Mouse (Mus musculus): ENCODE data around the gene Lrrc66. TPM values are rescaled to one million over a fixed set of nuclear protein-coding genes. Genes with fewer than 3 reads are reported as not detected.

The Lrrc66 gene
- polyA plus RNA-seq, 1 experiment, result 8.0 TPM

GRCm38 (mm10) chr5:73566892-73567291 is 65.4 kb downstream of the Lrrc66 start:
- no peaks in the 10 kb centered on the region for H3K27me3 ChIP-seq (replicated peaks; ENCODE audit: control insufficient read depth, insufficient read depth, low read length)
- no peak for DNase-seq
- no peak overlapping the region for H3K4me3 ChIP-seq (ENCODE audit: insufficient read depth, low read depth, low read length)
- TF ChIP-seq POLR2A (IDR thresholded peaks at IDR 0.05; ENCODE audit: low read depth, low read length) (no peak), CTCF (conservative IDR thresholded peaks at IDR 0.05; ENCODE audit: insufficient read depth, insufficient read length, low read depth, low read length) (no peak)
- H3K27ac ChIP-seq (ENCODE audit: insufficient read depth, low read depth, low read length), result no peak overlapping the region
- H3K36me3 ChIP-seq (ENCODE audit: control insufficient read depth, insufficient read depth, low read length), result no peaks in the 10 kb centered on the region
- H3K4me1 ChIP-seq (ENCODE audit: control insufficient read depth, insufficient read depth, low read length), result no peaks in the 10 kb centered on the region
- 72% methylated on average over 4 of the region's 4 CpGs for WGBS

- no peak for TF ChIP-seq CTCF (conservative IDR thresholded peaks at IDR 0.05; ENCODE audit: insufficient read depth, insufficient read length, low read depth, low read length)
- no peak for TF ChIP-seq POLR2A (IDR thresholded peaks at IDR 0.05; ENCODE audit: low read depth, low read length)
- DNase-seq, result no peak
- H3K27me3 ChIP-seq (replicated peaks; ENCODE audit: control insufficient read depth, insufficient read depth, low read length), result no peaks in the 10 kb centered on the region
- WGBS, result 69% methylated on average over 5 of the region's 5 CpGs
- no peaks in the 10 kb centered on the region for H3K36me3 ChIP-seq (ENCODE audit: control insufficient read depth, insufficient read depth, low read length)
- no peaks in the 10 kb centered on the region for H3K4me1 ChIP-seq (ENCODE audit: control insufficient read depth, insufficient read depth, low read length)
- no peak overlapping the region for H3K27ac ChIP-seq (ENCODE audit: insufficient read depth, low read depth, low read length)
- H3K4me3 ChIP-seq (ENCODE audit: insufficient read depth, low read depth, low read length), result no peak overlapping the region
These were observed 66.2 kb downstream of the Lrrc66 start for GRCm38 (mm10) chr5:73566119-73566518.

GRCm38 (mm10) chr5:73564038-73564437 is 68.3 kb downstream of the Lrrc66 start:
- H3K4me3 ChIP-seq (ENCODE audit: insufficient read depth, low read depth, low read length), result no peak overlapping the region
- DNase-seq, result no peak

GRCm38 (mm10) chr5:73558756-73559155 is 73.6 kb downstream of the Lrrc66 start:
- H3K4me1 ChIP-seq (ENCODE audit: control insufficient read depth, insufficient read depth, low read length), result no peaks in the 10 kb centered on the region
- TF ChIP-seq POLR2A (IDR thresholded peaks at IDR 0.05; ENCODE audit: low read depth, low read length) (no peak), CTCF (conservative IDR thresholded peaks at IDR 0.05; ENCODE audit: insufficient read depth, insufficient read length, low read depth, low read length) (no peak)
- no peak overlapping the region for H3K4me3 ChIP-seq (ENCODE audit: insufficient read depth, low read depth, low read length)
- WGBS, result 92% methylated on average over 6 of the region's 6 CpGs
- no peaks in the 10 kb centered on the region for H3K27me3 ChIP-seq (replicated peaks; ENCODE audit: control insufficient read depth, insufficient read depth, low read length)
- H3K36me3 ChIP-seq (ENCODE audit: control insufficient read depth, insufficient read depth, low read length), result no peaks in the 10 kb centered on the region; the same call in none of the 2 replicates
- H3K27ac ChIP-seq (ENCODE audit: insufficient read depth, low read depth, low read length), result no peak overlapping the region
- DNase-seq, result no peak

More at GRCm38 (mm10) chr5:73564038-73564437, 68.3 kb downstream of the Lrrc66 start:
- TF ChIP-seq POLR2A (IDR thresholded peaks at IDR 0.05; ENCODE audit: low read depth, low read length), result no peak
- no peak for TF ChIP-seq CTCF (conservative IDR thresholded peaks at IDR 0.05; ENCODE audit: insufficient read depth, insufficient read length, low read depth, low read length)
- no peaks in the 10 kb centered on the region for H3K4me1 ChIP-seq (ENCODE audit: control insufficient read depth, insufficient read depth, low read length)
- no peaks in the 10 kb centered on the region for H3K27me3 ChIP-seq (replicated peaks; ENCODE audit: control insufficient read depth, insufficient read depth, low read length)
- 94% methylated on average over 6 of the region's 6 CpGs for WGBS
- no peak overlapping the region for H3K27ac ChIP-seq (ENCODE audit: insufficient read depth, low read depth, low read length)
- H3K36me3 ChIP-seq (ENCODE audit: control insufficient read depth, insufficient read depth, low read length), result no peaks in the 10 kb centered on the region; the same call in 1 of the 2 replicates

- Histone ChIP-seq H3K27ac (ENCODE audit: insufficient read depth, low read depth, low read length) (no peak overlapping the region), H3K36me3 (ENCODE audit: control insufficient read depth, insufficient read depth, low read length) (no peaks in the 10 kb centered on the region; the same call in none of the 2 replicates), H3K27me3 (replicated peaks; ENCODE audit: control insufficient read depth, insufficient read depth, low read length) (no peaks in the 10 kb centered on the region), H3K4me1 (ENCODE audit: control insufficient read depth, insufficient read depth, low read length) (no peaks in the 10 kb centered on the region), H3K4me3 (ENCODE audit: insufficient read depth, low read depth, low read length) (no peak overlapping the region)
- WGBS, result 73% methylated on average over 12 of the region's 12 CpGs
- no peak for DNase-seq
- no peak for TF ChIP-seq POLR2A (IDR thresholded peaks at IDR 0.05; ENCODE audit: low read depth, low read length)
- no peak for TF ChIP-seq CTCF (conservative IDR thresholded peaks at IDR 0.05; ENCODE audit: insufficient read depth, insufficient read length, low read depth, low read length)
These were observed 75.4 kb downstream of the Lrrc66 start for GRCm38 (mm10) chr5:73556733-73557425.

Other genes starting within 250 kb of the Lrrc66 start
- gene Cwh43, start 226.5 kb downstream of the Lrrc66 start, polyA plus RNA-seq (2012; rRNA removed), result 7.5 and 10.2 TPM in 2 replicates
- 12.3 and 14.2 TPM in 2 replicates for gene Dcun1d4, start 151.5 kb downstream of the Lrrc66 start, polyA plus RNA-seq (2012; rRNA removed)
- gene Sgcb, start 15.3 kb upstream of the Lrrc66 start, polyA plus RNA-seq (2012; rRNA removed), result 5.6 and 6.1 TPM in 2 replicates
- gene Spata18, start 18.9 kb upstream of the Lrrc66 start, polyA plus RNA-seq (2012; rRNA removed), result 0.08 and 0.10 TPM in 2 replicates